Mouse (Mus musculus): ENCODE measurements around the gene Sept1.

DNA sequence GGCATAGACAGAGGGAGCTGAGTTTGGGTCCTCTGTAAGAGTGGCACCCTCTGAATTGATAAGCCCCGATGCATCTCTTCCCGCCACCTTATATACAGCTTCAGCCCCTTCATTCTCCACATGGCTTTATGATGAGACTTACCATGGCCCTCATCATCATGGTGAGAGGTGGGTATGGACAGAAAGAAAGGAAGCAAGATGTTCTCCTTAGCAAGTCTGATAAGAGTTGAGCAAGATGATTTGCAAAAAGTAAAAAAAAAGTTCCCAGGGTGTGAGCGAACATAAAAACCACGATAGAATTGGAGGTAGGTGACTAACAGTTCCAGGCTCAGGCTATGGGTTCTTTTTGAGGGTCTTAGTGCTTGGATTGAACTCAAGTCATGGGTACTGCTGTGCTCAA is 14.3 kb downstream of the Sept1 start:
- TF ChIP-seq TCF3 (IDR thresholded peaks at IDR 0.05; ENCODE audit: insufficient read length, low read depth) (no peak), USF1 (IDR thresholded peaks at IDR 0.05; ENCODE audit: low read depth) (no peak), REST (IDR thresholded peaks at IDR 0.05; ENCODE audit: insufficient read depth, insufficient read length) (no peak), POLR2AphosphoS2 (IDR thresholded peaks at IDR 0.05; ENCODE audit: insufficient read length, low read depth) (no peak), POLR2A (IDR thresholded peaks at IDR 0.05; ENCODE audit: insufficient read length, low read depth) (no peak), MAX (IDR thresholded peaks at IDR 0.05; ENCODE audit: low read depth) (no peak), E2F4 (IDR thresholded peaks at IDR 0.05; ENCODE audit: insufficient read depth) (no peak), CEBPB (IDR thresholded peaks at IDR 0.05; ENCODE audit: insufficient read depth, poor library complexity, severe bottlenecking) (no peak), MYOD1 (IDR thresholded peaks at IDR 0.05; ENCODE audit: control insufficient read depth in 1 of 3, insufficient read length in 2 of 3, low read depth in 2 of 3) (no peak), TCF12 (IDR thresholded peaks at IDR 0.05; ENCODE audit: insufficient read depth, poor library complexity, severe bottlenecking) (no peak), MYOG (IDR thresholded peaks at IDR 0.05; ENCODE audit: control insufficient read depth in 1 of 3, insufficient read depth in 1 of 3, insufficient read length in 2 of 3, low read depth in 2 of 3) (no peak)

Data from myocyte (in vitro differentiated cells).